Mouse (Mus musculus) liver, embryonic 14.5 days (tissue): Measurements from ENCODE around the gene Anp32b.

Experiments used
- CTCF ChIP-seq: IDR thresholded peaks from 2 replicates; pipeline ENCODE4 v1.5.1; 2016; ENCODE audit warnings: antibody characterized with exemption, low read depth, control low read depth
- EP300 ChIP-seq: IDR thresholded peaks from 2 replicates; pipeline ENCODE4 v1.6.1; 2016; ENCODE audit warnings: antibody characterized with exemption, low read depth

GRCm38 (mm10) chr4:46520491-46520890 is 69.8 kb downstream of the Anp32b start:
- TF ChIP-seq CTCF (no peak), EP300 (no peak)
